Mouse (Mus musculus) midbrain, postnatal 0 days (tissue): Measurements from ENCODE around the gene Pianp. TPM values are rescaled to one million over a fixed set of nuclear protein-coding genes. Genes with fewer than 3 reads are reported as not detected.

Source experiments
- ATAC-seq: fragments of 200-750 bp; cut with Nextera tagmentation; 2 replicates; pipeline ENCODE4 v1.8.0; 2017; ENCODE audit warnings: moderate number of reproducible peaks, mild to moderate bottlenecking, moderate TSS enrichment, moderate library complexity; ENCODE audit not compliant: low FRiP score
- DNase-seq: peaks from one replicate; pipeline ENCODE4 v3.0.0-alpha.2; 2015; ENCODE audit warnings: low spot score
- H3K27ac ChIP-seq: fragments of 300-500 bp; sonication (generic); 2 replicates; pipeline ENCODE4 v1.5.1; 2014; ENCODE audit warnings: low read depth, mild to moderate bottlenecking, low read length, mixed read lengths
- H3K27me3 ChIP-seq: fragments of 300-500 bp; sonication (generic); 2 replicates; pipeline ENCODE4 v1.6.1; 2014; ENCODE audit warnings: low read length, control low read depth, mixed read lengths; ENCODE audit not compliant: insufficient read depth
- H3K36me3 ChIP-seq: fragments of 300-500 bp; sonication (generic); 2 replicates; pipeline ENCODE4 v1.6.1; 2014; ENCODE audit warnings: low read length, control low read depth, mixed read lengths; ENCODE audit not compliant: insufficient read depth
- H3K4me1 ChIP-seq: fragments of 300-500 bp; sonication (generic); 2 replicates; pipeline ENCODE4 v1.6.1; 2014; ENCODE audit warnings: mild to moderate bottlenecking, control low read depth, antibody characterized with exemption, low read length, mixed read lengths; ENCODE audit not compliant: insufficient read depth
- H3K4me2 ChIP-seq: fragments of 300-500 bp; sonication (generic); 2 replicates; pipeline ENCODE4 v1.6.1; 2014; ENCODE audit warnings: low read depth, mild to moderate bottlenecking, low read length, mixed read lengths; ENCODE audit not compliant: poor library complexity, severe bottlenecking
- H3K4me3 ChIP-seq: fragments of 300-500 bp; sonication (generic); 2 replicates; pipeline ENCODE4 v1.5.1; 2014; ENCODE audit warnings: low read depth, mild to moderate bottlenecking, low read length, moderate library complexity
- H3K9ac ChIP-seq: fragments of 300-500 bp; sonication (generic); replicated peaks from 2 replicates; pipeline ENCODE4 v1.6.1; 2014; ENCODE audit warnings: mild to moderate bottlenecking, low read length, moderate library complexity, mixed read lengths; ENCODE audit not compliant: poor library complexity, severe bottlenecking
- H3K9me3 ChIP-seq: fragments of 300-500 bp; sonication (generic); 2 replicates; pipeline ENCODE4 v1.6.1; 2016; ENCODE audit warnings: low read length, control low read depth
- CTCF ChIP-seq: IDR thresholded peaks from 2 replicates; pipeline ENCODE4 v1.5.1; 2016; ENCODE audit warnings: antibody characterized with exemption, mild to moderate bottlenecking
- WGBS: fragments of 180-500 bp; shearing (Covaris S2); extraction: QIAGEN DNeasy Blood & Tissue Kit; methylation state at CpG from one replicate; pipeline ENCODE4 v1.1.7; 2014; 5-methylcytosine and 5-hydroxymethylcytosine counted together
- polyA plus RNA-seq: library from polyadenylated mRNA; unstranded; fragments of >200 nt; fragmentation: Nextera tagmentation; extraction: Ambion mirVana; gene quantifications from 2 replicates; pipeline ENCODE4 v1.2.1, GENCODE M21; 2015
- total RNA-seq: library from RNA; depleted of rRNA; stranded (reverse); fragments of >200 nt; gene quantifications from 2 replicates; pipeline ENCODE4 v1.2.3, GENCODE M21; 2014

Gene Pianp
- total and polyA plus RNA-seq, 2 experiments from 2014 or later: 36.1 to 97.0 TPM

DNA sequence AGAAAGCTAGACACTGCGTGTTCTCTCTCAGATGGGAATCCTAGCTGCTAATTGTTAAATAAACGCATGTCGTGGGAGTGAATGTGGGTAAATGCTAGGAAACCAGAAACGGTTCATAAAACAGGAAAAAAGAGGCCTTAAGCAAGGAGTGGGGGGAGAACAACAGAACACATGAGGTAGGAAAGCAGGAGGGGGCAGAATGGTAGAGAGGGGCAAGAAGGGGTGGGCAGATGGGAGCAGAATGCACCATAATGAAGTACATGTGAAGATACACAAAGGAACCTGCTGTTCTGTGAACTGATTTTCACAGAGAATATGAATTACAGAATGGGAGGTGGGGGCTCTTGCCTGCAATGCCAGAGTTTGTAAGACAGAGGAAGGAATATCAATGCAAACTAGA is 4.3 kb upstream of the Pianp start:
- Histone ChIP-seq H3K36me3 (no peaks in the 10 kb centered on the region), H3K9ac (no peak overlapping the region), H3K27me3 (no peaks in the 10 kb centered on the region), H3K27ac (no peak overlapping the region), H3K4me1 (0 out of 2 replicates have a peak, but pooled peaks cover 4% of the 10 kb centered on the region), H3K9me3 (no peaks in the 10 kb centered on the region), H3K4me2 (no peak overlapping the region), H3K4me3 (no peak overlapping the region)
- ATAC-seq (no peak), DNase-seq (no peak)
- WGBS: 67% methylated on average over 4 of the region's 4 CpGs
- no peak for TF ChIP-seq CTCF

DNA sequence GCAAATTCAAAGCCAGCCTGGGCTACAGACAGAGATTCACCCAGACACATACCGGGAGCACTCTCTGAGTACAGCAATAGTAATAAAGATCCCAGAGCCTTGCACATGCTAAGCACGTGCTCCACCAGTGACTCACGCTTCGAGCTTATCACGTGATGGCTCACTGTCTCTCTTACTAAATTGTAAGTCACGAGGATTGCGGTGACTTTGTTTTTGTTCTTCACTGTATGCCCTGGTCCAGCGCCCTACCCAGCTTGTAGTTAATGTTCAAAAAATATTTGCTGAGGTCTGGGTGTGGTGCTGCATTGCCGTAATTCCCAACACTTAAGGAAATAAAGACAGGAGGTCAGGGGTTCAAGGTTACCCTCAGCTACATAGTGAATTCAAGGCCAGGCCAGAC is 3.1 kb upstream of the Pianp start:
- ATAC-seq: no peak
- no peak for DNase-seq

GRCm38 (mm10) chr6:124993876-124994275 is 2.6 kb upstream of the Pianp start:
- Histone ChIP-seq H3K36me3 (no peaks in the 10 kb centered on the region), H3K4me1 (peaks cover 14% of the 10 kb centered on the region), H3K9ac (0 out of 2 replicates have a peak overlapping the region, but pooled peaks have one; percentile 14), H3K27me3 (0 out of 2 replicates have a peak, but pooled peaks cover 1% of the 10 kb centered on the region), H3K4me2 (peak overlapping the region; percentile 24), H3K27ac (no peak overlapping the region), H3K4me3 (no peak overlapping the region), H3K9me3 (no peaks in the 10 kb centered on the region)
- 0 out of 2 replicates have a peak, but pooled peaks have one; percentile 18 for ATAC-seq
- WGBS: 7% methylated on average over 11 of the region's 11 CpGs
- peak; percentile 51 for DNase-seq
- TF ChIP-seq CTCF: peak; percentile 62

More for the DNA sequence above, 3.1 kb upstream of the Pianp start:
- H3K27me3 ChIP-seq: no peaks in the 10 kb centered on the region
- H3K4me1 ChIP-seq: peaks cover 10% of the 10 kb centered on the region
- no peak overlapping the region for H3K4me2 ChIP-seq
- H3K36me3 ChIP-seq: no peaks in the 10 kb centered on the region
- no peak overlapping the region for H3K27ac ChIP-seq
- H3K4me3 ChIP-seq: no peak overlapping the region
- H3K9me3 ChIP-seq: no peaks in the 10 kb centered on the region
- no peak overlapping the region for H3K9ac ChIP-seq
- 79% methylated on average over 9 of the region's 9 CpGs for whole genome bisulfite sequencing
- TF ChIP-seq CTCF: no peak

DNA sequence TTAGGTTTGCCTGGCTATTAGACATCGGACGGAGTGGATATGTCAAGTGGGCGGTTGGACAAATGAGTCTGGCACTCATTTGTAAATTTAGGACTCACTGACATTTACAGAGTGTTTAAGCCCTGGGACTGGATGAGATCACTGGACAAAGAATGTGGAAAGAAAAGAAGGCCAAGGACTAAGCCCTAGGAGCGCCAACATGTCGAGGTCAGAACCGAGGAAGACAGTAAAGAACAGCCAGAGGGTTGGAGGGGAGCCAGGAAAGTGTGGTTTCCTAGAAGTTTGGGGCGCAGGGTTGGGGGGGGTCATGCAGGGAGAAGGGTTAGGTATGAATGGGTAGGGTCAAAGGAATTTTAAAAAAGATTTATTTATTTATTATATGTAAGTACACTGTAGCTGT is 1.2 kb upstream of the Pianp start:
- no peak; the same call in 1 of the 2 replicates for TF ChIP-seq CTCF
- 88% methylated on average over 7 of the region's 7 CpGs for WGBS
- Histone ChIP-seq H3K4me2 (no peak overlapping the region), H3K4me3 (no peak overlapping the region), H3K27me3 (peaks cover 10% of the 10 kb centered on the region; the same call in 1 of the 2 replicates), H3K9me3 (no peaks in the 10 kb centered on the region), H3K27ac (no peak overlapping the region), H3K4me1 (peaks cover 18% of the 10 kb centered on the region), H3K36me3 (peaks cover 8% of the 10 kb centered on the region; the same call in 1 of the 2 replicates), H3K9ac (no peak overlapping the region)
- ATAC-seq (no peak), DNase-seq (no peak)

GRCm38 (mm10) chr6:124995831-124996403 is 577 bp upstream of the Pianp start:
- no peak for DNase-seq
- ATAC-seq: peak; percentile 1; the same call in 1 of the 2 replicates
- Histone ChIP-seq H3K9ac (peak overlapping the region; percentile 93), H3K4me1 (peaks cover 18% of the 10 kb centered on the region), H3K27me3 (peaks cover 10% of the 10 kb centered on the region; the same call in 1 of the 2 replicates), H3K27ac (peak overlapping the region; percentile 92), H3K36me3 (peaks cover 8% of the 10 kb centered on the region; the same call in 1 of the 2 replicates), H3K4me2 (peak overlapping the region; percentile 69), H3K9me3 (no peaks in the 10 kb centered on the region), H3K4me3 (peak overlapping the region; percentile 82)
- TF ChIP-seq CTCF: no peak
- WGBS: 37% methylated on average over 8 of the region's 8 CpGs

GRCm38 (mm10) chr6:124998066-124998465 is 1.6 kb downstream of the Pianp start:
- Histone ChIP-seq H3K9me3 (no peaks in the 10 kb centered on the region), H3K4me3 (peak overlapping the region; percentile 82), H3K4me1 (peaks cover 18% of the 10 kb centered on the region), H3K27ac (peak overlapping the region; percentile 92; the same call in 1 of the 2 replicates), H3K36me3 (peaks cover 22% of the 10 kb centered on the region), H3K9ac (peak overlapping the region; percentile 93), H3K27me3 (peaks cover 10% of the 10 kb centered on the region; the same call in 1 of the 2 replicates), H3K4me2 (peak overlapping the region; percentile 69)
- no peak for TF ChIP-seq CTCF
- 4% methylated on average over 8 of the region's 8 CpGs for whole genome bisulfite sequencing
- ATAC-seq (no peak), DNase-seq (no peak)
